Mouse (Mus musculus): ENCODE measurements around the gene Zzef1.

Zzef1 gene

DNA sequence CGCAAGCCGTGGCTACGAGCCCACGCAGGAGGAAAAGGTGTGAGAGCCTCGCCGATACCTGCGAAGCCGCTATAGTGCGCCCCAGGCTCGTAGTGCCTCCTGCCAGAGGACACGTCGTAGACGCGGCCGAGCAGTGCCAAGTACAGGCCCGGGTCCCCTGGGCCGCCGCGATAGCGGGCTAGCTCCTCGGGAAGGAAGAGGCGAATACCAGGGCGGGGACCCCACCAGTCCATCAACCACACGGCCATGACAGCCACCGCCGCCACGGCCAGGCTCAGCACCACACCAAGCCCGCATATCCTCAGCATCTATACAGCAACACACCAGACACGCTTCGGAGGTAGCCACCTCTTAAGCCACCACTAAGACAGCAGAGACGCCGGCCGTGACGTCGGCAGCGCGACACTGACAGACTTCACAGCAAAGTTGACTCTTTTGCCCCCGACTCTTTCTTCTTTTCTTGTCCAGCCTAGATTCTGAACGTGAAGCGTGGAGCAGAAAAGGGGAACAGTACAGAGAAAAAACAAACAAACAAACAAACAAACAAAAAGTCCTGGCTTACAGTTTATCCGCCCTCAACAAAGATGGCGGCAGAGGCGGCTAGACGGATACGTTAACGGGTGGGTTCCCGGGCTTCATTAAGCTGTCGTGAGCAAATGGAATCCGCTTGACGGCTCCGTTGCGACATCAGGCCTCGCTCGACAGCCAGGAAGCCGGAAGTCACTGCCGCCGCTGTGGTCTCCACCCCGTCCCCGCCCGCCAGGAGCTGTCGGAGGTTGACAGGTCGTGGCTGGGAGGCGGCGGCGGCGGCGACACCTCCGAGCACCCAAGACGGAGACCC is at the start of gene Zzef1, which contains the start of gene Cyb5d2:
Gene Zzef1 (plus strand): TSS at position 772 of the 841 bp plus-strand sequence.
Gene Cyb5d2 (minus strand): TSS at position 688 of the 841 bp plus-strand sequence.
- Histone ChIP-seq H3K27me3 (ENCODE audit: insufficient read depth, low read length) (no peaks in the 10 kb centered on the region), H3K9me3 (ENCODE audit: low read length) (no peaks in the 10 kb centered on the region), H3K4me1 (replicated peaks; ENCODE audit: low read depth, low read length) (peaks cover 17% of the 10 kb centered on the region), H3K36me3 (ENCODE audit: insufficient read depth, low read length) (no peaks in the 10 kb centered on the region), H3K4me3 (replicated peaks; ENCODE audit: low read length) (peak within 1 kb of the TSS; percentile 100)
- TF ChIP-seq POU5F1 (IDR thresholded peaks at IDR 0.05; ENCODE audit: borderline replicate concordance, low read length) (no peak), NANOG (IDR thresholded peaks at IDR 0.05; ENCODE audit: borderline replicate concordance, low read length) (no peak), CTCF (conservative IDR thresholded peaks at IDR 0.05; ENCODE audit: low read length) (no peak)

DNA sequence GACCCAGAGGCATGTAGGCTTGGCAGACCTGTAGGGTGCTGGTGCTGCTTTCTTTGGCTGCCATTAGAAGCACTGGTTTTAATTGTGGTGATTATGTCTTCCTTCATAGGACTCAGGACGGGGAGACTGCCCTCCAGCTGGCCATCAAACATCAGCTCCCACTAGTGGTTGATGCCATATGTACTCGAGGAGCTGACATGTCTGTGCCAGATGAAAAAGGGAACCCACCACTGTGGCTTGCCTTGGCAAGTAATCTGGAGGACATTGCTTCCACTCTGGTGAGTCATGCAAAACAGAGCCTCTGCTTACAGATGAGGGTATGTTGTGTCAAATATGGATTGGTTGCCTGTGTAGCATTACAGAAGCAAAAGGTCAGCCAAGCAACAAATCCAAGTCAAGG is 44.1 kb upstream of the Zzef1 start:
- Histone ChIP-seq H3K9me3 (ENCODE audit: low read length) (no peaks in the 10 kb centered on the region), H3K36me3 (ENCODE audit: insufficient read depth, low read length) (peaks cover 98% of the 10 kb centered on the region), H3K4me3 (replicated peaks; ENCODE audit: low read length) (no peak overlapping the region), H3K4me1 (replicated peaks; ENCODE audit: low read depth, low read length) (peaks cover 5% of the 10 kb centered on the region), H3K27me3 (ENCODE audit: insufficient read depth, low read length) (no peaks in the 10 kb centered on the region)
- TF ChIP-seq NANOG (IDR thresholded peaks at IDR 0.05; ENCODE audit: borderline replicate concordance, low read length) (no peak), POU5F1 (IDR thresholded peaks at IDR 0.05; ENCODE audit: borderline replicate concordance, low read length) (no peak), CTCF (conservative IDR thresholded peaks at IDR 0.05; ENCODE audit: low read length) (no peak)

DNA sequence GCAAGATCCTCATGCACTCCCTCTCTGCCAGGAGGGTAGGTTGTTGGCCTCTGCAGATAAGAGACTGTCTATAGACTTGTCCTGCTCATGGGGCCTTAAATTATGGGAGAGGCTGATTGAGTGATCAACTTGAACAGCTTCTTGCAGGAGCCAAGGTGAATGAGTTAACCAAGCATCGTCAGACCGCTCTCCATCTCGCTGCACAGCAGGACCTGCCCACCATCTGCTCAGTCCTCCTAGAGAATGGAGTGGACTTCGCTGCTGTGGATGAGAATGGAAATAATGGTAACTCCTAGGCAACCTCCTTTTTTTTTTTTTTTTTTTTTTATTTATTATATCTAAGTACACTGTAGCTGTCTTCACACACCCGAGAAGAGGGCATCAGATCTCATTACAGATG is 37.7 kb upstream of the Zzef1 start:
- Histone ChIP-seq H3K9me3 (ENCODE audit: low read length) (no peaks in the 10 kb centered on the region), H3K36me3 (ENCODE audit: insufficient read depth, low read length) (peaks cover 97% of the 10 kb centered on the region), H3K4me3 (replicated peaks; ENCODE audit: low read length) (no peak overlapping the region), H3K27me3 (ENCODE audit: insufficient read depth, low read length) (no peaks in the 10 kb centered on the region), H3K4me1 (replicated peaks; ENCODE audit: low read depth, low read length) (no peaks in the 10 kb centered on the region)
- TF ChIP-seq POU5F1 (IDR thresholded peaks at IDR 0.05; ENCODE audit: borderline replicate concordance, low read length) (no peak), CTCF (conservative IDR thresholded peaks at IDR 0.05; ENCODE audit: low read length) (no peak), NANOG (IDR thresholded peaks at IDR 0.05; ENCODE audit: borderline replicate concordance, low read length) (no peak)

DNA sequence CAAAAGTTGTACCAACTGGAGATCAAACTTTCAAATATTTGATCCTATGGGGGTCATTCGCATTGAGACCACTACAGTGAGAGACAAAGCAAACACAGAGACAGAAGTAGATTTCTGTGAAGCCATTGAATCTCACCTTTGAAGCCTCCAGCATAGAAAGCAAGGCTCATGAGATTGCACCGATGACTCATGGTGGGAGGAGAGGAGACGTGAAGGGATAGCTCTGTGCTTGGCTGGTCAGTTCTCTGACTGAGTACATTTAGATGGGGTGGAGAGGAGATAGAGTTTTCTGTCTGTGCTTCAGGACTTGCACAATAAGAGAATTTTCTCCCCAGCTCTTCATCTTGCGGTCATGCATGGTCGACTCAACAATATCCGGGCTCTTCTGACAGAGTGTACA is 36.4 kb upstream of the Zzef1 start:
- H3K9me3 ChIP-seq (ENCODE audit: low read length) = no peaks in the 10 kb centered on the region
- no peaks in the 10 kb centered on the region for H3K4me1 ChIP-seq (replicated peaks; ENCODE audit: low read depth, low read length)
- H3K4me3 ChIP-seq (replicated peaks; ENCODE audit: low read length) = no peak overlapping the region
- H3K36me3 ChIP-seq (ENCODE audit: insufficient read depth, low read length) = peaks cover 95% of the 10 kb centered on the region
- no peaks in the 10 kb centered on the region for H3K27me3 ChIP-seq (ENCODE audit: insufficient read depth, low read length)
- TF ChIP-seq CTCF (conservative IDR thresholded peaks at IDR 0.05; ENCODE audit: low read length) = no peak
- TF ChIP-seq NANOG (IDR thresholded peaks at IDR 0.05; ENCODE audit: borderline replicate concordance, low read length) = no peak
- TF ChIP-seq POU5F1 (IDR thresholded peaks at IDR 0.05; ENCODE audit: borderline replicate concordance, low read length) = no peak

DNA sequence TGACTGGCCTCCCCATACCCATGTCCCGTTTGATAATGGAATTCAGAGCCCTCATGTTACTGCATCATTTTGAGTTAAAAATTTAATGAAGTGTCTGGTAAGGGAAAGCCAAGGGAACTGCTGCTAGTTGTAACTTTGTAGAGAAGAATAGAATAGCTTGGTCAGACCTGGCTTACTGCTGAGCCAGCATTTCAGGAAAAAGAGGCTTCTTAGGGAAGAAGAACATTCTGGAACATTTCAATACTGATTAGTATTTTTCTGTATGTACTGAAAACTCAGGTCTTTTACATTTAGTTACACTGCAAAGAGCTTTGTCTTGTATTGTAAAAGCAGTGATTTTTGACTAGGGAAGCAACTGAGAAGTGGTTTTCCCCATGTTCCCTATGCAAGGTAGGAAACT is 35.2 kb upstream of the Zzef1 start:
- Histone ChIP-seq H3K9me3 (ENCODE audit: low read length) (no peaks in the 10 kb centered on the region), H3K27me3 (ENCODE audit: insufficient read depth, low read length) (no peaks in the 10 kb centered on the region), H3K36me3 (ENCODE audit: insufficient read depth, low read length) (peaks cover 88% of the 10 kb centered on the region), H3K4me3 (replicated peaks; ENCODE audit: low read length) (no peak overlapping the region), H3K4me1 (replicated peaks; ENCODE audit: low read depth, low read length) (no peaks in the 10 kb centered on the region)
- TF ChIP-seq NANOG (IDR thresholded peaks at IDR 0.05; ENCODE audit: borderline replicate concordance, low read length) = no peak
- TF ChIP-seq CTCF (conservative IDR thresholded peaks at IDR 0.05; ENCODE audit: low read length) = no peak
- TF ChIP-seq POU5F1 (IDR thresholded peaks at IDR 0.05; ENCODE audit: borderline replicate concordance, low read length) = no peak

DNA sequence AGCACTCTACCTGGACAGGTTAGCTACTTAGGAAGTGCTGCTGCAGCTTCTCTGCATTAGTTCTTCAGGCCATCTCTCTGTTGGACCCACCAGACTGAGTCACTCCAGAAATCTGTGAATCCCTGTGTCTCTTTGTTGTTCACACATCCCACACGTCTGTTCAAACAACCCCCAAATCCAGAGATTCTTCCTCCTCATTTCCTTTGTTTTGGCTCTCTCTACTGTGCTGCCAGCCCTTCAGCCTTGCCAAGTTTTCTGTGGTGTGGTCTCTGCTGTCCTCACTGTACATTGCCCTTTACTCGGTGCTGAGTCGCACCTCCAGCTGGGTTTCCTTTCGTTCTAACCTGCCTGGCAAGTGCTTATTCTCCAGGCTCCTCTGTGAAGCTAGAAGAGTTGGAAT is 31.8 kb upstream of the Zzef1 start:
- no peaks in the 10 kb centered on the region for H3K4me1 ChIP-seq (replicated peaks; ENCODE audit: low read depth, low read length)
- H3K36me3 ChIP-seq (ENCODE audit: insufficient read depth, low read length) = peaks cover 75% of the 10 kb centered on the region
- no peak overlapping the region for H3K4me3 ChIP-seq (replicated peaks; ENCODE audit: low read length)
- TF ChIP-seq NANOG (IDR thresholded peaks at IDR 0.05; ENCODE audit: borderline replicate concordance, low read length) = no peak
- TF ChIP-seq POU5F1 (IDR thresholded peaks at IDR 0.05; ENCODE audit: borderline replicate concordance, low read length) = no peak
- TF ChIP-seq CTCF (conservative IDR thresholded peaks at IDR 0.05; ENCODE audit: low read length) = no peak
- no peaks in the 10 kb centered on the region for H3K9me3 ChIP-seq (ENCODE audit: low read length)
- H3K27me3 ChIP-seq (ENCODE audit: insufficient read depth, low read length) = no peaks in the 10 kb centered on the region

DNA sequence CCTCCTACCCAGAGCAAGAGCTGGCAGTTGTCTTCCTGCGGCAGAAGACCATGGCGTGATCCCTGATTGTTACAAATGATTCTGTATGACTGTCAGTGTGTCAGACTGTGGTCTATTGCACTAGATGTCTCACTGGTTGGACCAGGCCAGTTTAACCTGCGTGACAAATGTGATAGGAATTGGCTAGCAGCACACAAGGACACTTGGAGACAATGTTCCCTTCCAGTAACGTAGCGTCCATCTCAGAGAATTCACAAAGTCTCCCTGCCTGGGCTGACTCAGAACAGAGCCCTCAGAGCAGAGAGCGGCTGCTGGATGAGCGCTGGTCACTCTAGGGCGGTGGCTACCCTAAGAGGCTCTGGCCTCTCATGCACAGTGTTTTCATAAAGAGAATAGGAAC is 28.3 kb upstream of the Zzef1 start:
- H3K4me3 ChIP-seq (replicated peaks; ENCODE audit: low read length) = no peak overlapping the region
- no peaks in the 10 kb centered on the region for H3K27me3 ChIP-seq (ENCODE audit: insufficient read depth, low read length)
- peaks cover 53% of the 10 kb centered on the region for H3K36me3 ChIP-seq (ENCODE audit: insufficient read depth, low read length)
- peaks cover 6% of the 10 kb centered on the region for H3K4me1 ChIP-seq (replicated peaks; ENCODE audit: low read depth, low read length)
- TF ChIP-seq CTCF (conservative IDR thresholded peaks at IDR 0.05; ENCODE audit: low read length) = no peak
- no peaks in the 10 kb centered on the region for H3K9me3 ChIP-seq (ENCODE audit: low read length)

DNA sequence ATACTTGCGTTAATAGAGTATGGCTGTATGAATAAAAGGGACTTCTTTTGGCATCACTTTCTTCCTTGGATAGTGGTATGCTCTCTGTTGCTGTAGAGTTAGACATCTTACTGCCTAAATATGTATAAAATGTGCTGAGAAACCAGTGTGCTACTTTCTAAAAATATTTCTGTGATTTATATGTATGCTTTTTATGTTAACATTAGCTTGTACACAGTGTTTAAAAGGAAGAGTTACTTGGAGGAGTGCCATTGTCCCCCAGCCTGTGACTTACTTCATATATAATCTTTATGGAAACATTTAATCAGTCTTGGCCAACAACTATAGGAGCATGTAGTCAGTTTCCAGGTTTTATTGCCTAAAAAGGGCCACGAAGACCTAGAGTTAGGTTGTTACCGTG is 27.0 kb upstream of the Zzef1 start:
- H3K36me3 ChIP-seq (ENCODE audit: insufficient read depth, low read length) = peaks cover 41% of the 10 kb centered on the region
- no peaks in the 10 kb centered on the region for H3K27me3 ChIP-seq (ENCODE audit: insufficient read depth, low read length)
- no peaks in the 10 kb centered on the region for H3K9me3 ChIP-seq (ENCODE audit: low read length)
- TF ChIP-seq POU5F1 (IDR thresholded peaks at IDR 0.05; ENCODE audit: borderline replicate concordance, low read length) = no peak
- no peak for TF ChIP-seq CTCF (conservative IDR thresholded peaks at IDR 0.05; ENCODE audit: low read length)
- TF ChIP-seq NANOG (IDR thresholded peaks at IDR 0.05; ENCODE audit: borderline replicate concordance, low read length) = no peak
- H3K4me3 ChIP-seq (replicated peaks; ENCODE audit: low read length) = no peak overlapping the region
- peaks cover 6% of the 10 kb centered on the region for H3K4me1 ChIP-seq (replicated peaks; ENCODE audit: low read depth, low read length)

DNA sequence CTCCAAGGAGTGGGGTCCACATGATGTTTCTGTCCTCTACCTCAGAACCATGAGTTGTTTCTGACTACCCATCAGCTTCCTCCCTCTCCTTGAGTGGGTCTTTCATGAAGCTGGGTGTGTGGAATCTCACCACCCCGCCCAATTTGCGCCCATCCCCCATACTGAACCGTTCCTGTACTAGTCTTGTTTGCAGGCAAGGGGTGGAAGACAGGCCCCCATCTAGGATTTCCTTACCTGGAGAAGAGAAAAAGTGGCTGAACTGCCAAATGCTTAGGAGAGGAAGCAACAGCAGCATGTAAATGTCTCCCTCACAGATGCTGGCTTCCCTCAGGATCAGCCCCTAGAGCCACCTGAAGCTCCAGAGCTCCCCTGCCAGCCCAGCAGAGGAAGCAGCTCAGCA is 25.7 kb upstream of the Zzef1 start:
- TF ChIP-seq CTCF (conservative IDR thresholded peaks at IDR 0.05; ENCODE audit: low read length) = no peak
- TF ChIP-seq NANOG (IDR thresholded peaks at IDR 0.05; ENCODE audit: borderline replicate concordance, low read length) = no peak
- no peak for TF ChIP-seq POU5F1 (IDR thresholded peaks at IDR 0.05; ENCODE audit: borderline replicate concordance, low read length)
- Histone ChIP-seq H3K9me3 (ENCODE audit: low read length) (no peaks in the 10 kb centered on the region), H3K4me3 (replicated peaks; ENCODE audit: low read length) (no peak overlapping the region), H3K4me1 (replicated peaks; ENCODE audit: low read depth, low read length) (peaks cover 6% of the 10 kb centered on the region), H3K27me3 (ENCODE audit: insufficient read depth, low read length) (no peaks in the 10 kb centered on the region), H3K36me3 (ENCODE audit: insufficient read depth, low read length) (peaks cover 33% of the 10 kb centered on the region)

All from E14TG2a.4 (cell line).